Mouse (Mus musculus): ENCODE data around the gene Arhgef17. TPM values are rescaled to one million over a fixed set of nuclear protein-coding genes. Genes with fewer than 3 reads are reported as not detected.

Gene Arhgef17
- polyA plus RNA-seq, 1 experiment from 2014 or later: 8.3 TPM

- no peaks in the 10 kb centered on the region for H3K9me3 ChIP-seq
- WGBS: 82% methylated on average over 5 of the region's 5 CpGs
Measured at GRCm38 (mm10) chr7:100871892-100872291, 60.0 kb downstream of the Arhgef17 start.

GRCm38 (mm10) chr7:100871355-100871754 lies 60.6 kb downstream of the Arhgef17 start:
- no peak for ATAC-seq (ENCODE audit: insufficient number of reproducible peaks, insufficient read depth, low FRiP score, low TSS enrichment, low read depth)
- WGBS: 86% methylated on average over 4 of the region's 4 CpGs
- Histone ChIP-seq H3K27me3 (no peaks in the 10 kb centered on the region), H3K9me3 (no peaks in the 10 kb centered on the region), H3K4me1 (replicated peaks) (no peaks in the 10 kb centered on the region), H3K4me2 (no peak overlapping the region), H3K9ac (replicated peaks) (no peak overlapping the region), H3K36me3 (peaks cover 61% of the 10 kb centered on the region), H3K27ac (no peak overlapping the region), H3K4me3 (replicated peaks) (no peak overlapping the region)

More at GRCm38 (mm10) chr7:100871892-100872291, 60.0 kb downstream of the Arhgef17 start:
- no peak for ATAC-seq (ENCODE audit: insufficient number of reproducible peaks, insufficient read depth, low FRiP score, low TSS enrichment, low read depth)
- Histone ChIP-seq H3K4me2 (no peak overlapping the region), H3K27ac (no peak overlapping the region), H3K27me3 (no peaks in the 10 kb centered on the region), H3K4me3 (replicated peaks) (no peak overlapping the region), H3K9ac (replicated peaks) (no peak overlapping the region), H3K36me3 (peaks cover 66% of the 10 kb centered on the region), H3K4me1 (replicated peaks) (no peaks in the 10 kb centered on the region)

- 79% methylated on average over 8 of the region's 8 CpGs for WGBS
Measured at GRCm38 (mm10) chr7:100869877-100870629, 61.9 kb downstream of the Arhgef17 start.

GRCm38 (mm10) chr7:100868551-100868950 lies 63.4 kb downstream of the Arhgef17 start:
- WGBS: 82% methylated on average over 4 of the region's 4 CpGs
- ATAC-seq (ENCODE audit: insufficient number of reproducible peaks, insufficient read depth, low FRiP score, low TSS enrichment, low read depth): no peak
- Histone ChIP-seq H3K36me3 (peaks cover 33% of the 10 kb centered on the region), H3K27ac (no peak overlapping the region; the same call in 1 of the 2 replicates), H3K27me3 (no peaks in the 10 kb centered on the region), H3K4me2 (no peak overlapping the region), H3K4me1 (replicated peaks) (no peaks in the 10 kb centered on the region), H3K9me3 (no peaks in the 10 kb centered on the region), H3K9ac (replicated peaks) (no peak overlapping the region), H3K4me3 (replicated peaks) (no peak overlapping the region)

More at GRCm38 (mm10) chr7:100869877-100870629, 61.9 kb downstream of the Arhgef17 start:
- no peak overlapping the region for H3K9ac ChIP-seq (replicated peaks)
- no peak for ATAC-seq (ENCODE audit: insufficient number of reproducible peaks, insufficient read depth, low FRiP score, low TSS enrichment, low read depth)
- no peaks in the 10 kb centered on the region for H3K9me3 ChIP-seq
- H3K4me1 ChIP-seq (replicated peaks): no peaks in the 10 kb centered on the region
- peak overlapping the region; percentile 12; the same call in 1 of the 2 replicates for H3K27ac ChIP-seq
- peaks cover 48% of the 10 kb centered on the region for H3K36me3 ChIP-seq
- no peaks in the 10 kb centered on the region for H3K27me3 ChIP-seq
- no peak overlapping the region for H3K4me2 ChIP-seq
- no peak overlapping the region for H3K4me3 ChIP-seq (replicated peaks)

GRCm38 (mm10) chr7:100867561-100867960 lies 64.3 kb downstream of the Arhgef17 start:
- Histone ChIP-seq H3K4me2 (no peak overlapping the region), H3K36me3 (peaks cover 23% of the 10 kb centered on the region), H3K27ac (no peak overlapping the region), H3K4me1 (replicated peaks) (peaks cover 2% of the 10 kb centered on the region; the same call in 1 of the 2 replicates), H3K9ac (replicated peaks) (no peak overlapping the region), H3K27me3 (no peaks in the 10 kb centered on the region), H3K4me3 (replicated peaks) (no peak overlapping the region), H3K9me3 (no peaks in the 10 kb centered on the region)
- ATAC-seq (ENCODE audit: insufficient number of reproducible peaks, insufficient read depth, low FRiP score, low TSS enrichment, low read depth): no peak
- 60% methylated on average over 2 of the region's 2 CpGs for WGBS

- H3K4me3 ChIP-seq (replicated peaks): no peak overlapping the region
- H3K9ac ChIP-seq (replicated peaks): no peak overlapping the region
- H3K4me1 ChIP-seq (replicated peaks): peaks cover 11% of the 10 kb centered on the region
- H3K27me3 ChIP-seq: no peaks in the 10 kb centered on the region
- no peak for ATAC-seq (ENCODE audit: insufficient number of reproducible peaks, insufficient read depth, low FRiP score, low TSS enrichment, low read depth)
- H3K27ac ChIP-seq: no peak overlapping the region
- H3K9me3 ChIP-seq: no peaks in the 10 kb centered on the region
- H3K36me3 ChIP-seq: peaks cover 14% of the 10 kb centered on the region
- WGBS: 17% methylated on average over 3 of the region's 3 CpGs
- H3K4me2 ChIP-seq: no peak overlapping the region
Measured at GRCm38 (mm10) chr7:100866675-100867074, 65.2 kb downstream of the Arhgef17 start.

- no peaks in the 10 kb centered on the region for H3K27me3 ChIP-seq
- H3K4me1 ChIP-seq (replicated peaks): peaks cover 27% of the 10 kb centered on the region
- H3K9ac ChIP-seq (replicated peaks): peak within 1 kb of the TSS; percentile 82
- WGBS: 1% methylated on average over 90 of the region's 91 CpGs
- no peaks in the 10 kb centered on the region for H3K36me3 ChIP-seq
- peak within 1 kb of the TSS; percentile 84 for H3K27ac ChIP-seq
- ATAC-seq (ENCODE audit: insufficient number of reproducible peaks, insufficient read depth, low FRiP score, low TSS enrichment, low read depth): peak; percentile 82
- H3K4me3 ChIP-seq (replicated peaks): peak within 1 kb of the TSS; percentile 73
- no peaks in the 10 kb centered on the region for H3K9me3 ChIP-seq
- peak within 1 kb of the TSS; percentile 97 for H3K4me2 ChIP-seq
Measured at GRCm38 (mm10) chr7:100862828-100863638, 68.9 kb downstream of the Arhgef17 start, which contains the start of gene Relt. Relt (minus strand) TSS chr7:100863446.

- Histone ChIP-seq H3K4me1 (replicated peaks) (peaks cover 33% of the 10 kb centered on the region), H3K27ac (no peak overlapping the region), H3K36me3 (no peaks in the 10 kb centered on the region), H3K4me2 (peak overlapping the region; percentile 97), H3K9ac (replicated peaks) (peak overlapping the region; percentile 82), H3K4me3 (replicated peaks) (peak overlapping the region; percentile 73), H3K9me3 (no peaks in the 10 kb centered on the region), H3K27me3 (no peaks in the 10 kb centered on the region)
- no peak for ATAC-seq (ENCODE audit: insufficient number of reproducible peaks, insufficient read depth, low FRiP score, low TSS enrichment, low read depth)
- 7% methylated on average over 4 of the region's 4 CpGs for WGBS
Measured at GRCm38 (mm10) chr7:100862353-100862752, 69.6 kb downstream of the Arhgef17 start.

GRCm38 (mm10) chr7:100861209-100861608 lies 70.7 kb downstream of the Arhgef17 start:
- no peaks in the 10 kb centered on the region for H3K27me3 ChIP-seq
- 90% methylated on average over 5 of the region's 5 CpGs for WGBS
- peaks cover 41% of the 10 kb centered on the region for H3K4me1 ChIP-seq (replicated peaks)
- H3K4me3 ChIP-seq (replicated peaks): no peak overlapping the region
- no peaks in the 10 kb centered on the region for H3K9me3 ChIP-seq
- no peak overlapping the region for H3K27ac ChIP-seq
- no peak overlapping the region for H3K4me2 ChIP-seq
- no peak for ATAC-seq (ENCODE audit: insufficient number of reproducible peaks, insufficient read depth, low FRiP score, low TSS enrichment, low read depth)
- H3K9ac ChIP-seq (replicated peaks): no peak overlapping the region
- H3K36me3 ChIP-seq: no peaks in the 10 kb centered on the region

- no peak overlapping the region for H3K27ac ChIP-seq
- H3K4me3 ChIP-seq (replicated peaks): no peak overlapping the region
- H3K4me2 ChIP-seq: no peak overlapping the region
- WGBS: 84% methylated on average over 3 of the region's 3 CpGs
- H3K9ac ChIP-seq (replicated peaks): no peak overlapping the region
- H3K36me3 ChIP-seq: no peaks in the 10 kb centered on the region
- no peaks in the 10 kb centered on the region for H3K9me3 ChIP-seq
- no peak for ATAC-seq (ENCODE audit: insufficient number of reproducible peaks, insufficient read depth, low FRiP score, low TSS enrichment, low read depth)
- peaks cover 49% of the 10 kb centered on the region for H3K4me1 ChIP-seq (replicated peaks)
- H3K27me3 ChIP-seq: no peaks in the 10 kb centered on the region
Measured at GRCm38 (mm10) chr7:100860450-100860849, 71.5 kb downstream of the Arhgef17 start.

Measured in limb, embryonic 12.5 days (tissue).